Mouse (Mus musculus) embryonic fibroblast, embryonic 13.5 days (primary cell): ENCODE data around the gene Tmem132c. TPM values are rescaled to one million over a fixed set of nuclear protein-coding genes. Genes with fewer than 3 reads are reported as not detected.
"Not testable (repeated sequence)": the region's sequence is repeated elsewhere in the genome, so short reads cannot be mapped to it uniquely, and the experiment has no call there.

Experiments
- H3K27ac ChIP-seq: 2 replicates; pipeline ENCODE4 v1.5.1; 2012; ENCODE audit warnings: low read length, control low read depth, inconsistent platforms; ENCODE audit not compliant: insufficient read depth
- H3K4me1 ChIP-seq: 2 replicates; pipeline ENCODE4 v1.6.1; 2011; ENCODE audit warnings: low read length; ENCODE audit not compliant: control insufficient read depth, insufficient read depth
- H3K4me3 ChIP-seq: 2 replicates; pipeline ENCODE4 v1.5.1; 2011; ENCODE audit warnings: mild to moderate bottlenecking, control low read depth, low read length; ENCODE audit not compliant: insufficient read depth
- CTCF ChIP-seq: IDR thresholded peaks from 2 replicates; pipeline ENCODE4 v1.5.1; 2011; ENCODE audit warnings: mild to moderate bottlenecking, control low read depth, low read length, moderate library complexity, borderline replicate concordance; ENCODE audit not compliant: insufficient read depth
- POLR2A ChIP-seq: IDR thresholded peaks from 2 replicates; pipeline ENCODE4 v1.6.1; 2011; ENCODE audit warnings: low read depth, mild to moderate bottlenecking, control low read depth, low read length, moderate library complexity
- polyA plus RNA-seq: library from polyadenylated mRNA; stranded (reverse); fragments of >200 nt; gene quantifications from 2 replicates; pipeline ENCODE4 v1.2.4, GENCODE M21; 2011; ENCODE audit warnings: low read depth; ENCODE audit not compliant: missing spikeins, insufficient read length

Tmem132c gene
- polyA plus RNA-seq, 1 experiment, result 0.35 TPM

DNA sequence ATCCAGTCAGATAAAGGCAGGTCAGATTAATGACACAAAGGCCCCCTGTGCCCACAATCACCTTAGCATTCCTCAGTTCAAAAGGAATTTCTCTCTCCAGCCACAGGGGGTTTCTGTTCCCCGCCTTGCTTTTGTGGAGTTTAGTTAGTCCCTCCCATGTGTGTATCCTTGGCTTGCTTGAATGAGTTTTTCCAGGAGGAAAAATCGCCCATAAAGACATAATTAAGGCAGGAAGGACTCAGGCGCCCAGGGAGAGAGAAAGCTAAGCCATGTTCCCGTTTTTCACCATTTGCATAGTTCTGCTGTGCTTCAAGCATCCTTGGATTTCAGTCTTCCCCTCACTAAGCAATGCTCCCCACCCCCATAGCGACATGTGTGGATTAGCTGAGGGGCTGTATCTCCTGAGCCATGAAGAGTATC is 97.4 kb downstream of the Tmem132c start:
- Histone ChIP-seq H3K4me3 (no peak overlapping the region), H3K4me1 (peaks cover 6% of the 10 kb centered on the region; the same call in 1 of the 2 replicates), H3K27ac (no peak overlapping the region)
- TF ChIP-seq CTCF, result no peak

GRCm38 (mm10) chr5:127341158-127341557 is 99.5 kb downstream of the Tmem132c start:
- no peak overlapping the region for H3K4me3 ChIP-seq
- no peak overlapping the region for H3K27ac ChIP-seq
- H3K4me1 ChIP-seq, result no peaks in the 10 kb centered on the region
- TF ChIP-seq CTCF (no peak), POLR2A (no peak)

DNA sequence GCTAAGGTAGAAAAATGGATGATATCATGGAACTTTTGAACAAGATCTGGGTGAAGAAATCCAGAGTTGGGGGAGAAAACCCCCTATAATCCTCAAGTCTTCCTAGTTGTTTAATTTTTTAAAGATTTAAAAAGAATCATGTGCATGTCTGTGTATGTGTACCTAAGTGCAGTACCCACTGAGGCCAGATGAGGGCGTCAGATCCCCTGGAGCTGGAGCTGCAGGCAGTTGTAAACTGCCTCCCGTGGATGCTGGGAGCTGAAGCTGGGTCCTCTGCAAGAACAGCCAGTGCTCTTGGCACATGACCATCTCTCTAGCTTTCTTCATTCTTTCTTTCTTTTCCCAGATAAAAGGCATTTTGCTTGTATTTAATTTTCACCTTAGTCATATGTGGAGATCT is 103.1 kb downstream of the Tmem132c start:
- Histone ChIP-seq H3K4me1 (no peaks in the 10 kb centered on the region), H3K4me3 (no peak overlapping the region), H3K27ac (no peak overlapping the region)
- no peak for TF ChIP-seq CTCF
- no peak for TF ChIP-seq POLR2A

GRCm38 (mm10) chr5:127346364-127346763 is 104.8 kb downstream of the Tmem132c start:
- H3K27ac ChIP-seq, result no peak overlapping the region
- TF ChIP-seq CTCF, result no peak
- TF ChIP-seq POLR2A, result no peak
- no peak overlapping the region for H3K4me3 ChIP-seq
- H3K4me1 ChIP-seq, result no peaks in the 10 kb centered on the region

- Histone ChIP-seq H3K4me1 (no peaks in the 10 kb centered on the region), H3K27ac (no peak overlapping the region), H3K4me3 (no peak overlapping the region)
- TF ChIP-seq CTCF (no peak), POLR2A (no peak)
Observed at GRCm38 (mm10) chr5:127347053-127347748, 105.6 kb downstream of the Tmem132c start.

DNA sequence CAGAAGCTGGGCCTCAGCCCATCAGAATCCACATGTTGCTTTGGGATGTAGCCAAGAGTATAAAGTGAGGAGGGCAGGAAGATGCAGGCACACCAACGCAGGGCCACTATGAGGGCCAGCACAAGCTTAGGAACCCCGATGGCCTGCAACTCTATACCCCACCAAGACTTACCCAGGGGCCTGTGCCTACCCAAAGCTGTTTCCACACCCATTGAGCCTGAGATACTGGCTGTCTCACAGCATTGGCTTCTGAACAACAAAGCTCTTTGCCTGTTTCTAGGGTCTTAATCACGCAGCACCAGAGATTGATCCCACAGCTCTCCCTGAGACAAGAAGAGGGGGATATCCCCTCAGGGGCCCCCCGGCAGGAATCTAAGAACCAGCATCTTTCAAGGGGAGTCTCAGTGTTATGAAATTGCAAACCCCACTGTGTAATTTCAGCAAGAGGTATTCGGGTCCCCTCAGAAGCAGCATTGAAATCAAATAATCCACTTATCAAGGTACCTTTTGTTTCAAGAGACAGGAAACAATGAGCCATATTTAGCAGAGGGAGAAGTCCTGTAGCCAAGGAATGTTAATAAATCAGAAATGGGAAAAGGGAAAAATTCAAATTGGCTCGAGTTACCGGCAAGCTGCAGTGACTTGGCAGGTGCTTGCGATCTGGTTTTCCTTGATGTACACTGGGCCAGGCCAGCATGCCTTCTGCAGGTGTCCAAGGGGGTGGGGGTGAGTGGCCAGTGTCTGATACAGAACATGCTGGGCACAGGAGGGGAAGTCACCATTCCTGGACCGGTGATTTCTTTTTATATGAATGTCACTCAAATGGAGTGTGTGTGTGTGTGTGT is 107.8 kb downstream of the Tmem132c start:
- Histone ChIP-seq H3K27ac (no peak overlapping the region), H3K4me1 (no peaks in the 10 kb centered on the region), H3K4me3 (no peak overlapping the region)
- no peak for TF ChIP-seq CTCF
- no peak for TF ChIP-seq POLR2A

- TF ChIP-seq POLR2A, result no peak
- no peak for TF ChIP-seq CTCF
Observed at GRCm38 (mm10) chr5:127353002-127353401, 111.4 kb downstream of the Tmem132c start.

DNA sequence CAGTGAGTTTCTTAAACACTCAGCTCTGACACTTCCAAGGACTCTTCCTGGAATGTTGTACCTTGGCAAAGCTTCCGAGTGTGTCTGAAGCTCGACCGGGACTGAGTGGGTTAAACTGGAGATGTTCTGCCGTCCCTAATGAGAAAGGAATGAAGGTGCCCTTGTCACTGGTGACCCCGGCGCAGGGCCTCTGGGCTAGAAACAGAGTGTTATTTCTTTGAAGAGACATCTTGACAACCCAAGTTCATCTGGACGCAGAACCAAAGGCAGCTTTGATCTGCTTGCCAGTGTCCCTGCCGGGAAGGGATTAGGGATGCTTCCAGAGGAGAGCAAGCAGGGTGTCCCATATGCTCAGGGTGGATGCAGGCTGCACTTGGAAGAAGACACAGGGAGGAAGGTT is 114.2 kb downstream of the Tmem132c start:
- H3K27ac ChIP-seq, result no peak overlapping the region
- no peaks in the 10 kb centered on the region for H3K4me1 ChIP-seq
- TF ChIP-seq POLR2A (no peak), CTCF (no peak)
- H3K4me3 ChIP-seq, result no peak overlapping the region

More at GRCm38 (mm10) chr5:127353002-127353401, 111.4 kb downstream of the Tmem132c start:
- H3K4me1 ChIP-seq, result no peaks in the 10 kb centered on the region
- H3K4me3 ChIP-seq, result no peak overlapping the region
- H3K27ac ChIP-seq, result no peak overlapping the region

GRCm38 (mm10) chr5:127357878-127358277 is 116.3 kb downstream of the Tmem132c start:
- not testable (repeated sequence) for H3K27ac ChIP-seq, H3K4me3 ChIP-seq, H3K4me1 ChIP-seq

DNA sequence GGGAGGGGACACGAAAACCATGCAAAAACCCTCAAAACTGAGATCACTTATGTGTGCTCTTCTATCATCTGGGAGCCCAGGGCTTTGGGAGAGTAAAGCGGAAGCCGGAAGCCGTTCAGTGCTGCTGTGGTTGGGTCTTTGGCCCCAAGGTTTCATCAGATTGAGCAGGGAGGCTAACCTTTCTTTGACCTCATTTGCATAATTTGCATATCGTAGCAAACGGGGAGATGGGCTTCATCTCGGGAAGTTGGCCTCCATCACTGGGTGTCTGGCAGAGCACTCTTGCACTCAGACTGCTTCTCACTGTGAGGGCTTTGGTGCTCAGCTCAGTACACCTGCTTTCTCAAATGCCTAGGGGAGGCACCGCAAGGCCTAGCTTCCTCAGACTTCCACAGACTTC is 119.5 kb downstream of the Tmem132c start:
- Histone ChIP-seq H3K4me3 (no peak overlapping the region), H3K4me1 (no peaks in the 10 kb centered on the region), H3K27ac (no peak overlapping the region)
- TF ChIP-seq POLR2A, result no peak
- no peak for TF ChIP-seq CTCF
